Mouse (Mus musculus): ENCODE results near the gene Tmem200b.
A peak's percentile ranks its signal among the peaks of the same experiment; 100 is the strongest.

Gene Tmem200b

DNA sequence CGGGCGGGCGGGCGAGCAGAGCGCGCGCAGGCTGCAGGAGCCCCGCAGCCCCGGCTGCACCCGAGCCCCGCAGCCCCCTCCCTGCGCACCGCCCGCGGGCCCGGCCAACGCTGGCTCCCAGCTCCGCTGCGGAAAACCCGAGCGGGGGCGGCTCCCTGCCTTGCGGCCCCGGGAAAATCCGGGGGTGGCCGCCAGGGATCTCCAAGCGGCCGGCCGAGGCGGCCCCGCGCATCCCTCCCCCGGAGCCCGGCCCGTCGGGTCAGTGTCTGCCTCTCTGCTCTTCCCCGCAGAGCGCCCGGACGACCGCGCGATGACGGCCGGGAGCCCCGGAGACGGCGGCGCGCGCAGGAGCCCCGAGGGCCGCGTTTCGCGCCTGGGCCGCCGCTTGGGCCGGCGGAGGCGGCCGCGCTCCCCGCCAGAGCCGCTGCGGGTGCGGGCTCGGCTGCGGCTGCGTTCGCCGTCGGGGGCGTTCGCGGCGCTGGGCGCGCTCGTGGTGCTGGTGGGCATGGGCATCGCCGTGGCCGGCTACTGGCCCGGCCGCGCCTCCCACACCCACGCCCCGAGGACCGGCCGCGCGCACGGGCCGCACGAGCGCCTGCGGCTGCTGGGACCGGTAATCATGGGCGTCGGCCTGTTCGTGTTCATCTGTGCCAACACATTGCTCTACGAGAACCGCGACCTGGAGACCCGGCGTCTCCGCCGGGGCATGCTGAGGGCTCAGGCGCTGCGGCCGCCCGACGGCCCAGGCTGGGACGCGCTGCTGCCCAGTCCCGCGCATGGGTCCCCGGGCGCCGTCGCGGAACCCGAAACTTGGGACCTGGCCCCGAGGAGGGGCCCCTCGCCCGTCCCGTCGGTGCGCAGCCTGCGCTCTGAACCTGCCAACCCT lies at the start of gene Tmem200b:
Tmem200b (plus strand) TSS at position 311 of the 886 bp plus-strand sequence.
- DNase-seq (ENCODE audit: low spot score in 2 of 2), result no peak

DNA sequence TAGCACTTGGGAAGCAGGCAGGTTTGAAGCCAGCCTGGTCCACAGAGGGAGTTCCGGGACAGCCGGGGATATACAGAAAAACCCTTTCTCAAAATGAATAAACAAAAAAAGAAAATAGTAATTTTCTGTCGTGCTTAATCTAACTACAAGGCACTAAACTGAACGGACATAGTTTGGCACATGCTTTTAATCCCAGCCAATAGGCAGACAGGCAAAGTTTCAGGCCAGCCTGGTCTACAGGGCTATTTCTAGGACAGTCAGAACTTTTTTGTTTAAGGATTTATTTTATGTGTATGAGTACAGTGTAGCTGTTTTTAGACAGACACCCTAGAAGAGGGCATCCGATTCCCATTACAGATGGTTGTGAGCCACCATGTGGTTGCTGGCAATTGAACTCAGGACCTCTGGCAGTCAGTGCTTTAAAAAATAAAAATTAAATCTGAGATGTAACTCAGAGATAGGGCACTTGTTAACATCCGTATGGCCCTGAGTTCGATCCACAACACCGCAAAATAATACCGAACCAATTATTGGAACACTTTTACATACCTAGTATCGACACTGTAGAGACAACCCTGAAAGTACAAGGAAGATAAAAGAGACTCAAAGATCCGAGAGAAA lies 48.8 kb upstream of the Tmem200b start:
- no peak for DNase-seq (ENCODE audit: low spot score in 2 of 2)

DNA sequence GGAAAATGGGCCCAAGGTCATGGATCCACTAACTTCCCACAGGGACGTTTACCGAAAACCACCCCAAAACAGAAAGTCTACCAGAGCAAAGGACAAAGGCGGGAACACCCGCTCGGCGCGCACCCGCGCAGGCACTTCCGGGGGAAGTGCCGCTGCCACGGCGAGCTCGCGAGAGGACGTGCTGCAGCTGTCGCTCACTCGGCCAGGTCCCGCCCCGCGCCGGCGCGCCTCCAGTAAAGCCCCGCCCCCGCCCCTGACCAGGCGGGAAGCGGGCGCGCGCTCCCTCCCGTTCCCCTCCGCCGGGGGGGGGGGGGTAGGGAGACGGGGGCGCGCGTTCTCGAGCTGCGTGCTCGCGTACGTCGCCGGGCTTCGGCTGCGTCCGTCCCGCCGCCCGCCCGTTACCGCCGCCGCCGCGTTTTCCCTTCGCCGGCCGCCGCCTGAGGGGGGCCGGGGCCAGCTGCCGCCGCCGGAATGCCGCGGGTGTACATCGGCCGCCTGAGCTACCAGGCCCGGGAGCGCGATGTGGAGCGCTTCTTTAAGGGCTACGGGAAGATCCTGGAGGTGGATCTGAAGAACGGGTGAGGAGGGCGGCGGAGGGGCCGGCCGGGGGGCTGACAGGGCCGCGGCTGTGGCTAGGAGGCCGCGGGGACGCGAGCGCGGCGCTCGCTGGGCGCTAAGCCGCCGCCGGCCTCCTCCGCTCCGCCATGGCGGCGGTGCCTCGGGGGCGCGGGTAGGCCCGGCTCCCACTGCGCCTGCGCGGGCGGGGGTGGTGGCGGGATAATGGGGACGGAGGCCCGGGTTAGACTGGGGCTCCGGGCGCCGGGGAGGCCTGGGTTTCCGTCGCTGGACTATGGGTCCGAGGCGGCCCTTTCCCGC lies 48.0 kb upstream of the Tmem200b start, which contains the start of gene Srsf4:
Srsf4 (plus strand) TSS at position 325 of the 876 bp plus-strand sequence.
- DNase-seq (ENCODE audit: low spot score in 2 of 2), result peak; percentile 88 to 92

DNA sequence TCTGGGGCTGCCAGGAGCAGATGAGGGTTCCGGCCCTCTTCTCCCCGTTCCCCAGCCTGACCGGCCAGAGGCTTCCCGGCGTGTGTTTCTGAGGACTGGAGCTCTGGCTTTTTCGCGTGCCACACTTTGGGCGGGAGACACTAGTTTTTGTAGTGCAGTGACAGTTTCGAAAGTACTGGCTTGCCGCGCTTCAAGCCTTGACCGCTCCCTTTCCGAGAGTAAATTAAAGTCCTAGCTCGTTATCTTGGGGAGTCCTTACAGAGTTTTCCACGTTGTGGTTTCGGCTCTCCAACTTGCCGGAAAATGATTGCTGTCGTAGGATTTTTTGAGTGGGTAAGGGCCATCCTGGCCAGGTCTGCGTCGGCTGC lies 47.4 kb upstream of the Tmem200b start:
- no peak for DNase-seq (ENCODE audit: low spot score in 2 of 2)

DNA sequence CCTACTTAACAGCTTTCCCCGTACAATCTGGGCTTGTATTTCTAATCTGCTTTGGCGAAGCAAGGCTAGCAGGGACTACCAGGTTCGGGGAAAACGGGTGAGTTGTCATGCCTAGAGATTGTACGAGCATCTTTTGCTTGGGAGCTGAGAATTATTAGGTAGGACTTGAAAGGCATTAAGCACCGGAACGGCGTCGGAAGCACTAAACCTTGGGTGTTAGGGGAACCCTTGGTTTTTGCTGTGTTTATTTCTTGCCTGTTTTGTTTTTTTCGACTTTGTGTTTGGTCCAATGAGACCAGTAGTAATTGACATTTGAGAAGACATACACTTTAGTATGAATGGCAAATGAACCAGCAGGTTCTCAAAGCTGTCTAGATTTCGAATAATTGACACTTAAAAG lies 47.0 kb upstream of the Tmem200b start:
- DNase-seq (ENCODE audit: low spot score in 2 of 2), result no peak

DNA sequence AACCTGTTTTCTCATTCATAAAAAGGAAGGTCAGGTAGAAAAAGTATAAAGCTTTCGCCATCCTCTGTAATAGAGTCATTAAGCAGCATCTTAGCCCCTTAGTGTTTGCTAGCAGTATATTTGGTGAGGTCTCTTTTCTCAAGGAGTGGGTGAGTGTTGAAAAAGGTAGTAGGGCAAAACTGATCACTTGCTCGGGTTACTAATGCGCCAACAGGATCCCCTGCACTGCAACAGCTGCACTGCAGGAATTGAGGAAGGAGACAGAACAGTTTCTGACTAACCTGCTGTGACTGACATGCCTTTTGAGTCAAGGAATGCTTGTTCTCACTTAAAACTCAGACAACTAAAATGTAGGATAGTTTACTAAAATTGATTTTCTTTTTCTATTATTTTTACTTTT lies 46.3 kb upstream of the Tmem200b start:
- DNase-seq (ENCODE audit: low spot score in 2 of 2), result no peak

DNA sequence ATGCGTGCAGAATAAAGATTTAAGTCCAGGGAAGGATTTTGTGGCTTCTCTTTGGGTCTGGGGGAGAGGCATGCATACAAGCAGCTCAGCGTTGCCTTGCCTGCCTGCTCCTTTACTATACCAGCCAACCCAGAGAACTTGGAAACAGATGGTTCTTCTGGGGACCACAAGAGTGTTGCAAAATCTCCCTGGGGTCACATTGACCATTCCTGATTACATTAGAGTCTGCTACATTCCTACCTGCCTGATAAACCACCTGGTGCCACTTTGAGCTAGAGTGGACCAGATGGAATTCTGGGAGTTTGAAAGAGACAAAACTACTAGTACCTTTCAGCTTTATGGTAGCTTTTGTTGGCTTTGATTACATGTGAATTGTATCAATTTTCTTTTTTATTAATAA lies 44.7 kb upstream of the Tmem200b start:
- no peak for DNase-seq (ENCODE audit: low spot score in 2 of 2)

DNA sequence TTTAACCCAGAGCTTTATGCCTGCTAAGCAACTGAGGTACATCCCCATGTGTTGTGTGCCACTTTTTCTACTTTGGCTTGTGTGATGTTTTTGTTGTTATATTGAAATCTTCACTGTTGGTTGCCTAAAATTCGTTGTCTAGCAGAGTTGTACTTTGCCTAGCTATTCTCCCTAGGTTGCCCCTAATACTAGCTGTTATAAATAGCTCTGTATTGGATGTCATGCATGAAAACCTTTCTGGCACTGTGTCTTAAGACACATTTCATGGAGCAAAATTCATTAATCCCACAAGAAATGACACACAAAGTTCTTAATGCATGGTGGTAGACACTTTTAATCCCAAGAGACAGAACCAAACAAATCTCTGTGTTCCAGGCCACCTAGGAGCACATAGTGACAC lies 41.9 kb upstream of the Tmem200b start:
- DNase-seq (ENCODE audit: low spot score in 2 of 2), result no peak

DNA sequence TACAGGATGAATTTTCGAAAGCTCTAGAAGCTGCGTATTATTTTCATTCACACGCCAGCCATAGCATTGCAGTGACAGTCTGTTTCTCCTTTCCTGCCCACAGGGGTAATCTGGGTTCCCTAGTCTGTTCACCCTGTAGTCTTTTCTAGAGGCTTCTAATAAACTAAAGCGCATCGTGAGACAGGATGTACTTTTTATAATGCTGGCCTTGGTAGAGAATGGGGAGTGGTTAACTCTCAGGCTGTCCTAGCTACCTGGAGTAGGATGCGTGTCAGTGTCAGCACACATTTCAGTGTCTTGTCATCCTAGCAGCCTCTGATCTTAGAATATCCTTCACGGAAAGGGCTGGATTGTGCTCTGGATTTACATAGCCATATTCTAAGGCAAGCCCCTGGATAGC lies 40.3 kb upstream of the Tmem200b start:
- no peak for DNase-seq (ENCODE audit: low spot score in 2 of 2)

DNA sequence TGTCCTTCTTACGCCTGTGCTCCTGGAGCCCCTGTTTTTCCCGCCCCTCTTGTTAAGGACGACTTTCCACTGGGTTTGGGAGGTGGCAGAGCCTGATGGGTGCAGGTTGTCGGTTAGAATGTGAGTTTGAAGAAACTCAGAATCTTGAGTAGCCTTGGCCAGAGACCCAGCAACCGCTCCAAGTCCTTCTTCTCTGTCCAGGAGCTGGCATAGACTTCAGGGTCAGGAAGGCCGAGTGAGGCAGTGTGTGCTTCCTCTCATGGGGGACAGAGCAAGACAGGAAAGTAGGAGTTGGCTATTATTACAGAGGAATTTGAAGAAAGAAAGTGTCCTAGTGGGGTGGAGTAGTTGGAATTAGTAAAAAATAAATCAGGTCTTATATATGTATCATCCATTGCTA lies 38.0 kb upstream of the Tmem200b start:
- no peak for DNase-seq (ENCODE audit: low spot score in 2 of 2)

DNA sequence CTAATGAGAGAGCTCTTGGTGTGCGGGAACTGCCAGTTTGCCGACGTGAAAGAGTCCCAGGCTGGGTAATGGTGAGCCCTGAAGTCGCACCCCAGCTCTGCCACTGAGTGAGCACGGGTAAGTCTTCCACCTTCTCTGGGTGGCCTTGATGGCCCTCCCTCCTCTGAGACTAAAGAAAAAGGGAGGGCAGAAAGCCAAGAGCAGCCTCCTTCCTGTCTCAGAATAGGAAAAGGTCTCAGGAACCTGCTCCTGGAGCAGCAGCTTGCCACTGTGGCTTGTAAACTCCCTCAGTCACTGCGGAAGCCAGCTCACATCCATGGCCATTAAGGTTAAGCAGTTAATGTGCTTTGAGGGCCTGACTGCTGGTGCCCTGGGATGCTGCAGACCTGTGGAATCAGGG lies 36.2 kb upstream of the Tmem200b start:
- DNase-seq (ENCODE audit: low spot score in 2 of 2), result no peak

DNA sequence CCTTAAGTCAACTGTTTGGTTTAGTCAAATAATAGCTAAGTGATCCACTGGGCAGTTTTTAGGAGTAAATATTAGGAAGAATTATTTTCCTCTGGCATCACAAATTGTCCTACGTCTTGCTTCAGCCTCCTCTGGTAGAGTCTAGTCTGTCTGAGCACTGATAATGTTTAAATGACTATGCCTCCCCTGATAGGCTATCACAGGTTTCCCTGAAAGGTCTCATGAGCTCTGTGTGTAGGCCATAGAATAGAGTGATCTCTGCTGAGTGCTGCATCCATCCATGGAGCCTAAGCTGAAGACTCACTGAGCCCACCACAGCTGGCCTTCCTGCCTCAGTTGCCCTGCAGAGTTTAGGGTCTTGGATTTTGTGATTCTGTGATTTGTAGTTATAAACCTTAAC lies 33.0 kb upstream of the Tmem200b start:
- DNase-seq (ENCODE audit: low spot score in 2 of 2), result no peak

DNA sequence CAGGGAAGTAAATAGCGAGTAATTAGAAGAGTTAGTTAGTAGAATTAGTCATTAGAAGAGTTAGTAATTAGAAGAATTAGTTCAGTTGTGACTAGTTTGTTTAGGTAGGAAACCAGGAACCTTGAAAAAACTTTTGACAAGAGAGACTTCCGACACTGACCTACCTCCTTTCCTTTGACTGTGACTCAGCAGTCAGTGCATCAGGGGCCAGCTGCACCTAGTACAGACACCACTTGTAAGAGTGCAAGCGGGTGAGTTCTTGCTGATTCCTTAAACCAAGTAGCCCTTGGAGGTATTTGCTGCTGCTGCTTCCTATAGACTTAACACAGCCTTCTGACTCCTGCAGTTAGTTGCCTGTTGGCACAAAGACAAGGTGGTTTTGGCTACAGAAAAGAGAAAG lies 30.9 kb upstream of the Tmem200b start:
- DNase-seq (ENCODE audit: low spot score in 2 of 2), result no peak

DNA sequence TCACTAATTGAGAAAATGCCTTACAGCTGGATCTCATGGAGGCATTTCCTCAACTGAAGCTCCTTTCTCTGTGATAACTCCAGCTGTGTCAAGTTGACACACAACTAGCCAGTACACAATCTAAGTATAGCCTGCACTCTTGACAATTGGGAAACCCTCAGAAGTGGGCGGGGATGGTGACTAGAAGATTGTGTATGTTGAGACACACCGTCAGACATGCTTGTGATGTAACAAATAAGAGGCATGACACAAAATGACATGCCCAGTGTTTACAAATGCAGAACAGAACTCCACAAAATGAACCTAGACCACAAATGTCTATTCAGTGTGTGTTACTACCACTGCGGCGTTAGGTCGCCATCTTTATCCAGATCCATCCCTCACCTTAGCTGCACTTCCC lies 24.5 kb upstream of the Tmem200b start:
- no peak for DNase-seq (ENCODE audit: low spot score in 2 of 2)

DNA sequence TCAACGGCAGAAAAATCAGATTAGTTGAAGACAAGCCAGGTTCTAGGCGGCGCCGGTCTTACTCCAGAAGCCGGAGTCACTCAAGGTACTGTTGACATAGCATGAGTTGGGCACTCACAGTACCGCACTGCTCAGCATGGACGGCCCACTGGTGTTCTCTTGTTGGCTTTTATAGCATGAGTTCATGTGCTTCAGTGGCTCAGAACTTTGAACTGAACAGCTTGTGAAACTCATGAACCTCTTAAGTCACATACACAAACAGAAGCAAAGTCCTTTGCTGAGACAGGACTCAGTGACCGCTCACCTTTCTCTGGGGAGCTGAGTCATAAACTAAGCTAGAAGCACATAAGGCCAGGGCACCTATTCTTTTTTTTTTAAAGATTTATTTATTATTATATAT lies 23.8 kb upstream of the Tmem200b start:
- no peak for DNase-seq (ENCODE audit: low spot score in 2 of 2)

DNA sequence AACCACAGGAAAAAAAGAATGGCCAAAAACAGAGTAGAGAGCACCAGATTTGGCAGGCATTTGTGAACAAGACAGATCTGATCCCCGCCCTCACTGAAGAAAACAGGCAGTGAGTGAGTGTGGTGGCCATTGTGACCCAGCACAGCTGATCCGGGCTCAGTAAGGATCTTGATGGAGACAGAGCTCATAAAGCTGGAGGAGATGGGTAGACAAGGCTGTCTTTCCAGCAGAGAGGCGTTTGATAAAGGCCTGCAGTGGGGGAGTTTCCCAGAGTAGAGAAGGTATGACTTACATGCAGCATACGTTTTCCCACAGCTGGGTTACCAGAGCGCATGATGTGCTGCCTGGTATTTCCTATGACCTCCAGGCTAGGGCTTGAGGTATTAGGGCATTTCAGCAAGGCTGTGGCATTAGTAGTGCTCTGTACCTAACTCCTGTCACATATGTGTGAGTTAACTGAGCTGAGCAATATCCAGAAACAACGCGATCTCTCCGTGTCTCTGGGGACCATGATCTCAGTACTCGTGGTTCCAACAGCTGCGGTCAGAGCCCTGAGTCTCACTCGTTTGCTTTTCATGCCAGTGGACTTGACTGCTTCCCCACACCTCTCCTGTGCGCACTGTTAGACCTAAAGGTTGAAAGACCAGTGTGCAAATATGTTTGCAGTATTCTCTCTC lies 22.9 kb upstream of the Tmem200b start:
- no peak for DNase-seq (ENCODE audit: low spot score in 2 of 2)

DNA sequence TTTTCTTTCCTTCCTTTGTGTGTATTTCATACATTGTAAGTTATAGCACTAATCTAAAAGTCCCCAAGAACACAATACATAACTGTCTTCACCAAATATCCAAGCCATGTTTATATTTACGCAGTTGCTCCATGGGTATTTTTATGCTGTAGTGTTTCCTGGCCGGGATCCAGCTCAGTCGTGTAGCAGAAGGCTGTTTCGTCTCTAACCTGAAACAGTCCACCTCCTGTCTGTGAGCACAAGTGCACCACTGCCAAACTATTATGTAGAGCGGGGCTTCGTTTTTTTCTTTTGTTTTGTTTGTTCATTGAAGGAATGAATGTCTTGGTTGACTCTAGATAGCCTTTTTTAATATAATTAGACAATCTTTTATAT lies 22.4 kb upstream of the Tmem200b start:
- DNase-seq (ENCODE audit: low spot score in 2 of 2), result no peak

DNA sequence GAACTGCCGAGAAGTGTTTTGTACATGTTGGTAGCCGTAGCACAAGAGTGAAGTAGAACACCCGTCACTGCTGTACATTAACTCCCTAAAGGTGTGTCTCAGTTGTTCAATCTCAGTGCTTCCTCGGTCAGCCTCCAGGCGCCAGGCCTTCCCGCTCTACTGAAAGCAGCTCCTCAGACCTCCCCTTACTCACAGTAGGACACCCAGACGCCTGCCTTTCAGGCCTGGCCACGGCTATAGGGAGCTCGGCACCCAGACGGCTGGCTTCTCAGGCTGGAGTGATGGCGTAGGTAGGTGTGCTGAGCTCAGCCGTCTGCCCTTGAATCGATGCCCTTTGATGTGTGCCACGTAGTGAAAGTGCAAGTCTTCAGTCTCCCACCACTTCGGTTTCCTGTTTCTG lies 20.5 kb upstream of the Tmem200b start:
- DNase-seq (ENCODE audit: low spot score in 2 of 2), result no peak

DNA sequence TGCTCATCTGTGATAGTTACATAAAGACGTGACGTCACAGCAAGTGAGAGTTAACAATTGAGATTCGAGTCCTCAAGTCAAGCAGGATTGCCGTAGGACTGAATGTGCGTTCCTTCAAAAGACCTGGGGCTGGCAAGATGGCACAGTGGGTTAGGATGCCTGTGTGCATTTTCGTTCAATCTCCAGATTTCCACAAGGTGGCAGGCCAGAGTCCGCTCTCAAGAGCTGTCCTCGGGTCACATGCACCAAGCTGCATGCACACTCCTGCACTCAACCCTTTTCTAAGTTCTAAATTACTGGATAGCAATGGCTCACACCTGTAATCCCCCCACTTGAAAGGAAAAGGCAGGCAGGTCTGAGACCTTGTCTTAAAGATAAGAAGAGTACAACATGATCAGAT lies 17.1 kb upstream of the Tmem200b start:
- DNase-seq (ENCODE audit: low spot score in 2 of 2), result peak in 1 of 2 experiments; percentile 48

DNA sequence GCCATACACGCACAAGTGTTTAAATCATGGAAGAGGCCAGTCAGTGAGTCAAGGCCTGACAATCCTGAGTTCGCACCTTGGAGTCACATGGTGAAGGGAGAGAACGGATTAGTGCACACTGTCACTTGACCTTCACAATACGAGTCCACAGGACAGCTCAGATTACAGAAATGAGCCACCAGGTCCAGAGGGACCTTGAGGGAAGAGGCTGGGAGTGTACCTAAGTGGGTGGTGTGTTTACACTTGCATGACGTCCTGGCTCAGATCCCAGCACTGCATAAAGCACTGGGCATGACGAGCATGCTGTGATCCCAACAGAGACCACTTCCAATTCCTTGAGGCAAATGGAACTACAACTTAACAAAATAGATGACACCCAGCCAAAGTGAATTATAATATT lies 15.1 kb upstream of the Tmem200b start:
- DNase-seq (ENCODE audit: low spot score in 2 of 2), result no peak

DNA sequence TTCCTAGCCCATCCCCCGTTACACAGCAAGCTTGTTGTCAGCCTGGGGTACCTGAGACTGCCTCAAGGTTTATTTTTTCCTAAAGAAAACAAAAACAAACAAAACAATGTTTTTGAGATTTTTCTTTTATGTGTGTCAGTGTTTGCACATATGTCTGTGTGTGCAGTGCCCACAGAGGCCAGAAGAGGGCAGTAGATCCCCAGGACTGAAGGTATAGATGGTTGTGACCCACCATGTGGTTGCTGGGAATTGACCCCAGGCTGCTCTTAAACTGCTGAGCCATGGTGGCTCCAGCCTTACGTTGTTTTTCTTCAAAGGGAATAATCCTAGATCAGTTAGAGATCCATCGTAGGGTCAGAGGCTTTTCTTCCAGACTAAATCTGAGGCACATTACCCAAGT lies 13.7 kb upstream of the Tmem200b start:
- no peak for DNase-seq (ENCODE audit: low spot score in 2 of 2)

Measured in right cerebral cortex, adult 2 months (tissue).